Mouse (Mus musculus): ENCODE results near the gene Atic. TPM values are rescaled to one million over a fixed set of nuclear protein-coding genes. Genes with fewer than 3 reads are reported as not detected.

The Atic gene
- total RNA-seq, 1 experiment, result 127 TPM

DNA sequence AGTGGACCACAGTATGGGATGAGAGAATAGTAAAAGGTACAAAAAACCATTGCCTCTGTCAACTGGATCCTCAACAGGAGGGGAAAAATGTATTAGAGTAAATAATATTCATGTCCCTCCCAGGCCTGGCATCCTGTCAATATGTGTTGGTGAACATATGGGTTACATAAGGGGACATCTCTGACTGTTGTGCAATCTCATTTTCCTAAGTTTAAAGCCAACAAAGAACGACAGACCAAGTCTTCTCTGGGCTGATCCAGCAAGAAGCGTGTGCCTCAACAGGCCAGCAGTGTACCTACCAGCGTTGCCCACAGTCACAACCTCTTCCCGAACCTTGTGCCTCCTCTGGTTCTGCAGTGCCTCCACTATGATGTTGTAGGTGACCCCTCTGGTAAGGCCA, 38.4 kb downstream of the Atic start:
- no peak overlapping the region for H3K9ac ChIP-seq (ENCODE audit: insufficient read depth, low read depth, low read length, poor library complexity, severe bottlenecking)
- H3K4me1 ChIP-seq (ENCODE audit: control insufficient read depth in 2 of 2, insufficient read depth in 2 of 2, low read length in 2 of 2, poor library complexity in 1 of 2), result no peaks in the 10 kb centered on the region
- no peaks in the 10 kb centered on the region for H3K9me3 ChIP-seq (ENCODE audit: control insufficient read depth, insufficient read depth, low read depth, low read length)
- DNase-seq (ENCODE audit: low read depth, low spot score), result no peak
- H3K4me3 ChIP-seq (ENCODE audit: insufficient read depth in 1 of 2, low read depth in 1 of 2, low read length in 2 of 2, poor library complexity in 1 of 2, severe bottlenecking in 1 of 2), result no peak overlapping the region
- H3K36me3 ChIP-seq (ENCODE audit: control insufficient read depth, insufficient read depth, low read length, poor library complexity, severe bottlenecking), result peaks cover 57% of the 10 kb centered on the region
- TF ChIP-seq CHD2 (IDR thresholded peaks at IDR 0.05; ENCODE audit: low read depth, low read length) (no peak), ZC3H11A (IDR thresholded peaks at IDR 0.05; ENCODE audit: borderline replicate concordance, low read depth, low read length) (no peak), ZNF384 (IDR thresholded peaks at IDR 0.05; ENCODE audit: low read depth, low read length) (no peak)
- in situ Hi-C loops (cut with MboI; ENCODE audit: low sequenced_read_pairs in 2 of 2, unreplicated experiment in 2 of 2), result loop anchor here in 1 of 2 experiments (5.0 kb wide), 1 partner anchor 37 kb away; no protein-coding TSS in a partner anchor
- H3K27ac ChIP-seq (ENCODE audit: insufficient read depth, low read depth, low read length, poor library complexity, severe bottlenecking), result no peak overlapping the region

DNA sequence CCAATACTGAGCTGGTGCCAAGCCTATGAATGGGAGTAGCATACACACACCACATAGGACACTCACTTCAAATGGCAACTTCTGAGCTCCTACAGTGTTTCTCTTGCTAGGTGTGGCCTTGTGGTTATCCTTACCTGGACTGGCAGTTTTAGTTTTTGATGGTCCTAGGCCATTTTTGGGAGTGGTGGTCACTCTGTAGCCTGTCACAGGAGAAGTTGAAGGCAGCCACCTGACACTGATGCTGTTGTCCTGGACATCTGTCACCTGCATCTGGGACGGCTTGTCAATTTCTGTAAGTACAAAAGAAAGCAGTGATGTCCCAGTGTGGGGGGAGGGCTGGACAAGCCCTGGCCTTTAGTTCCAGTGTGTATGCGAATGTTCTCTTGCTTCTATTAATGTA, 48.8 kb downstream of the Atic start:
- no peak for TF ChIP-seq CHD2 (IDR thresholded peaks at IDR 0.05; ENCODE audit: low read depth, low read length)
- TF ChIP-seq ZNF384 (IDR thresholded peaks at IDR 0.05; ENCODE audit: low read depth, low read length), result no peak
- TF ChIP-seq ZC3H11A (IDR thresholded peaks at IDR 0.05; ENCODE audit: borderline replicate concordance, low read depth, low read length), result no peak
- no peak for TF ChIP-seq HCFC1 (IDR thresholded peaks at IDR 0.05; ENCODE audit: borderline replicate concordance, insufficient read depth, low read length)
- no peak for TF ChIP-seq MAFK (IDR thresholded peaks at IDR 0.05; ENCODE audit: insufficient read depth, low read depth, low read length)
- Histone ChIP-seq H3K4me3 (ENCODE audit: insufficient read depth in 1 of 2, low read depth in 1 of 2, low read length in 2 of 2, poor library complexity in 1 of 2, severe bottlenecking in 1 of 2) (no peak overlapping the region), H3K4me1 (ENCODE audit: control insufficient read depth in 2 of 2, insufficient read depth in 2 of 2, low read length in 2 of 2, poor library complexity in 1 of 2) (peaks cover 0 to 4% of the 10 kb centered on the region in 2 experiments; a peak in 1 of 4 replicates), H3K9me3 (ENCODE audit: control insufficient read depth, insufficient read depth, low read depth, low read length) (no peaks in the 10 kb centered on the region), H3K9ac (ENCODE audit: insufficient read depth, low read depth, low read length, poor library complexity, severe bottlenecking) (no peak overlapping the region), H3K27ac (ENCODE audit: insufficient read depth, low read depth, low read length, poor library complexity, severe bottlenecking) (no peak overlapping the region), H3K36me3 (ENCODE audit: control insufficient read depth, insufficient read depth, low read length, poor library complexity, severe bottlenecking) (peaks cover 63% of the 10 kb centered on the region)
- in situ Hi-C loops (cut with MboI; ENCODE audit: low sequenced_read_pairs in 2 of 2, unreplicated experiment in 2 of 2), result no loop called here
- DNase-seq (ENCODE audit: low read depth, low spot score), result no peak

DNA sequence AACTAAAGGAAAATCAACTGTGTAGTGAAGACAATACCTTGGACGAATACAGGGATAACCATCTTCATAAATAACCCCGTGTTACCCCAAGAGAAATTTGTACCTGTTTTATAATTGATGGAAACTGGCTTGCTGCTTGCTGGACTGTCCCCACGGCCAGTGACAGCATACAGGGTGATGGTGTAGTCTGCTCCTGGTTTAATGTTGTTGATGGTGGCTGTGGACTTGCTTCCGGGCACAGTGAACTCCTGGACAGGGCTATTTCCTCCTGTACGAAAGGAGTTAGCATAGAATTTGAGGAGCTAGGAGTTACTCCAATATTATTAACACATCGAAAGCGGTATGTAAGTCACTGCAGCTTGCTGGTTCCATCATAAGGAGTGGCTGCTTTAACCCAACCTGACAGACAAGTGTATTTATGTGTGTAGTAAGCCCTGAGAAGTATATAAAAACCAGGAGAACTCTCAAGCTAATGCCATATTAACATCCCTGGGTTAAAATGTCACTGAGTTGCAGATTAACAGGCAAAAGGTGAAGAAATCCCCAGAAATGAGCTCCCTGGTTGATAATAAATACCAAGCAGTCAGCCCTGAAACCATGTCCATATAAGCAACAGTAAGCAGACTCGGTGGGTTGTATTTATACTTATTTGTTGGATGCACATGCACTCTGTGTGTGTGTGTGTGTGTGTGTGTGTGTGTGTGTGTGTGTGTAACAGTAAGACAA, 49.8 kb downstream of the Atic start:
- H3K4me3 ChIP-seq (ENCODE audit: insufficient read depth in 1 of 2, low read depth in 1 of 2, low read length in 2 of 2, poor library complexity in 1 of 2, severe bottlenecking in 1 of 2), result no peak overlapping the region
- no peak overlapping the region for H3K9ac ChIP-seq (ENCODE audit: insufficient read depth, low read depth, low read length, poor library complexity, severe bottlenecking)
- no peak for TF ChIP-seq ZC3H11A (IDR thresholded peaks at IDR 0.05; ENCODE audit: borderline replicate concordance, low read depth, low read length)
- no peak for TF ChIP-seq MAFK (IDR thresholded peaks at IDR 0.05; ENCODE audit: insufficient read depth, low read depth, low read length)
- TF ChIP-seq CHD2 (IDR thresholded peaks at IDR 0.05; ENCODE audit: low read depth, low read length), result no peak
- TF ChIP-seq ZNF384 (IDR thresholded peaks at IDR 0.05; ENCODE audit: low read depth, low read length), result no peak
- TF ChIP-seq HCFC1 (IDR thresholded peaks at IDR 0.05; ENCODE audit: borderline replicate concordance, insufficient read depth, low read length), result no peak
- no peak overlapping the region for H3K27ac ChIP-seq (ENCODE audit: insufficient read depth, low read depth, low read length, poor library complexity, severe bottlenecking)
- DNase-seq (ENCODE audit: low read depth, low spot score), result no peak
- no peaks in the 10 kb centered on the region for H3K9me3 ChIP-seq (ENCODE audit: control insufficient read depth, insufficient read depth, low read depth, low read length)
- H3K36me3 ChIP-seq (ENCODE audit: control insufficient read depth, insufficient read depth, low read length, poor library complexity, severe bottlenecking), result peaks cover 66% of the 10 kb centered on the region
- in situ Hi-C loops (cut with MboI; ENCODE audit: low sequenced_read_pairs in 2 of 2, unreplicated experiment in 2 of 2), result no loop called here
- peaks cover 0 to 4% of the 10 kb centered on the region in 2 experiments; a peak in 1 of 4 replicates for H3K4me1 ChIP-seq (ENCODE audit: control insufficient read depth in 2 of 2, insufficient read depth in 2 of 2, low read length in 2 of 2, poor library complexity in 1 of 2)

DNA sequence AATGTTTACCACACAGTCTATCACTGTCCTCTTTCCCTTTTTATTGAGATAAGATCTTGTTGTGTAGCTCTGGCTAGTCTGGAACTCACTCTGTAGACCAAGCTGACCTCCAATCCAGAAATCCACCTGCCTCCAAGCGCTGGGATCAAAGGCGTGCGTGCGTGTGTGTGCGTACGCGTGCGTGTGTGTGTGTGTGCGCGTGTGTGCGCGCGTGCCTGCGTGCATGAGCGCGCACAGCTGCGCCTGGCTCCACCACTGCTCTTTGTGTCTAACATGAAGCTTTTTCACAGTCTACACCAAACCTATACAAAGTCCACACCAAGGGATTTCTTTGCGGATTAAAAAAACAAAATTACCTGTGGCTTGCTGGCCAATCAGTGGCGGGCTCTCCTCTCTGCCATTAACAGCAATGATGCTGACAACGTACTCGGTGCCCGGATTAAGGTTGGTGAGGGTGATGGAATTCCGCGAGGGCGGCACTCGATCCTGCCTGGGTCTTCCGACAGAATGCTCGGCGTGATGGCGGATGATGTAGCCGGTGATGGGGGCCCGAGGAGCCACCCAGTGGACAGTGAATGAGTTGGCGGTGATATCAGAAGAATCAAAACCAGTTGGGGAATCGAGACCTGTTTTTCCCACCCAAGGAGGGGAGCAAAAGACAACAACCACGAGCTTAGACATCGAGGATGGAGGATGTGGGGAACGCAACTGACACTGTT, 52.3 kb downstream of the Atic start:
- Histone ChIP-seq H3K4me1 (ENCODE audit: control insufficient read depth in 2 of 2, insufficient read depth in 2 of 2, low read length in 2 of 2, poor library complexity in 1 of 2) (peaks cover 0 to 4% of the 10 kb centered on the region in 2 experiments; a peak in 1 of 4 replicates), H3K9ac (ENCODE audit: insufficient read depth, low read depth, low read length, poor library complexity, severe bottlenecking) (0 out of 2 replicates have a peak overlapping the region, but pooled peaks have one; percentile 2), H3K36me3 (ENCODE audit: control insufficient read depth, insufficient read depth, low read length, poor library complexity, severe bottlenecking) (peaks cover 70% of the 10 kb centered on the region), H3K4me3 (ENCODE audit: insufficient read depth in 1 of 2, low read depth in 1 of 2, low read length in 2 of 2, poor library complexity in 1 of 2, severe bottlenecking in 1 of 2) (peak overlapping the region; percentile 3 to 28; a peak in 3 of 4 replicates), H3K9me3 (ENCODE audit: control insufficient read depth, insufficient read depth, low read depth, low read length) (no peaks in the 10 kb centered on the region), H3K27ac (ENCODE audit: insufficient read depth, low read depth, low read length, poor library complexity, severe bottlenecking) (no peak overlapping the region)
- TF ChIP-seq HCFC1 (IDR thresholded peaks at IDR 0.05; ENCODE audit: borderline replicate concordance, insufficient read depth, low read length), result no peak
- no peak for TF ChIP-seq CHD2 (IDR thresholded peaks at IDR 0.05; ENCODE audit: low read depth, low read length)
- no peak for TF ChIP-seq MAFK (IDR thresholded peaks at IDR 0.05; ENCODE audit: insufficient read depth, low read depth, low read length)
- TF ChIP-seq ZC3H11A (IDR thresholded peaks at IDR 0.05; ENCODE audit: borderline replicate concordance, low read depth, low read length), result no peak
- TF ChIP-seq ZNF384 (IDR thresholded peaks at IDR 0.05; ENCODE audit: low read depth, low read length), result no peak
- in situ Hi-C loops (cut with MboI; ENCODE audit: low sequenced_read_pairs in 2 of 2, unreplicated experiment in 2 of 2), result no loop called here
- peak; percentile 27 for DNase-seq (ENCODE audit: low read depth, low spot score)
